Mouse (Mus musculus): ENCODE data around the gene Ankrd33. TPM values are rescaled to one million over a fixed set of nuclear protein-coding genes. Genes with fewer than 3 reads are reported as not detected.

The Ankrd33 gene
- total RNA-seq, 2 experiments from 2014 or later = not detected

Other genes with a start within 250 kb of the Ankrd33 start
- under 1 TPM in 1 of 2 experiments, not detected in 1; 0.56 TPM for gene Scn8a, start 245.9 kb upstream of the Ankrd33 start, total RNA-seq (2021)
- not detected for gene Gm47841, start 68.4 kb upstream of the Ankrd33 start, total RNA-seq (2021)
- 1 to 10 TPM; 1.4 to 2.2 TPM for gene Fignl2, start 37.2 kb upstream of the Ankrd33 start, total RNA-seq (2021)
- 10 to 100 TPM; 22.3 to 31.1 TPM for gene Acvrl1, start 12.8 kb downstream of the Ankrd33 start, total RNA-seq (2021)
- 10 to 100 TPM; 12.6 to 14.6 TPM for gene Acvr1b, start 58.3 kb downstream of the Ankrd33 start, total RNA-seq (2021)
- gene Grasp, start 108.4 kb downstream of the Ankrd33 start, total RNA-seq (2021) = 10 to 100 TPM; 10.7 to 12.0 TPM
- gene Nr4a1, start 138.5 kb downstream of the Ankrd33 start, total RNA-seq (2021) = 10 to 100 TPM in 1 of 2 experiments, 1 to 10 TPM in 1; 5.2 to 98.5 TPM
- gene Atg101, start 168.5 kb downstream of the Ankrd33 start, total RNA-seq (2021) = 10 to 100 TPM; 23.7 to 23.9 TPM
- gene 6030408B16Rik, start 177.5 kb downstream of the Ankrd33 start, total RNA-seq (2021) = 1 to 10 TPM in 1 of 2 experiments, under 1 TPM in 1; 0.94 to 1.4 TPM

Data from heart, postnatal 36 days (tissue).